Mouse (Mus musculus) hindlimb bud, embryonic 11.5 days (tissue): ENCODE measurements at regions not wholly inside any gene's neighbourhood (a gene's known extent, or its start where the extent isn't known, plus 50 kb on each side); places are given as distances from the start of the nearest gene placed in this dataset.
"Not testable (repeated sequence)": the region's sequence is repeated elsewhere in the genome, so short reads cannot be mapped to it uniquely, and the experiment has no call there.

Source experiments
- DNase-seq: peaks from one replicate; pipeline ENCODE4 v3.0.0-alpha.2; 2012; ENCODE audit warnings: low read depth, low spot score; ENCODE audit errors: extremely low spot score

DNA sequence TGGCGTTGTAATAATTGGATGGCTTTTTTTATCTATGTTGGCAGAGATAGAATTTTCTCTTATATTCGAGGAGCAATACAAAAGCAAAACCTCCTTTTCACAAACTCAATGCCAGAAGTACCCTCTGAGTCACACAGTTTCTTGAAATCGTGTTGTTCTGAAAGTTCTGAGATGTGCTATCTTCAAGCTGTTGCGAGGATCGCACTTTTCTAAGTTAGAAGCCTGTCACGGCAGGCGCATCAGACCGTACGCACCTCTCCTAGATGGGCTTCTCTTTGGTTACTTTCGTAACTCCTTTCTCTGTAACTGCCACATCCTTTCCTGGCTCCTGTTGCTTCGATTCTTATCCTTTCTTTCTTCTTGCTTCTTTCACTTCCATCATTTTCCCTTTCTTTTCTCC, 271.2 kb upstream of the Arrdc3 start:
- no peak for DNase-seq

DNA sequence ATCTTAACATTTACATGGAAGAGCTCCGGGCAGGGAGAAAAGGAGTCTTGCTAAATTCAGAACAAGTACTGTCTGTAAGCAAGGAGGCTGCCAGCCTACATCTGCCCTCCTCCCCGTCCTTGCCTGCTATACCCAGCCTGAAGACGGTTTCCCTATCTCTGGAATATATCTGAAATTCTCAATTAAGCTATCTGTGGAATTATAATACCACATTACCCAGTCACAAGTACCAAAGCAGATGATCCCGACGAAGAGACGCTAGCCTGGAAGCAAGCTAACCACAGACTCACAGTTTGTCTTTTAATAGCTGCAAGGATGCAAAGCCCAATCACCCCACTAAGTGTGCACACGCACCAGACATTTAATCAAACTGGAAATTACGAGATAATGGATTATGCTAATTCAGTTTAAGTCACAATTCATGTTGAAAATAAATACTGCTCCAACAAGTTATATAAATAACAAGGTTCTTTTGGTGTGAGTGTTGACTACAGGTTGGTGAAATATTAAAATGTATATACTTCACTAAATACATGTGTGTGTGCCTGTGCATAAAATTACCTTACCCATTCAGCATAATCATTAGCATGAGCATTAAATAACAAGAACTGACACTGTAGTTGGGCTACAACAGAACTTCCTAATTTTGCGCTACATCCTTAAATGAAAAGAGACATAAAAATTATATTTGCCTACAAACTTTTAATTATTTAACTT, 269.9 kb upstream of the Arrdc3 start:
- no peak for DNase-seq

DNA sequence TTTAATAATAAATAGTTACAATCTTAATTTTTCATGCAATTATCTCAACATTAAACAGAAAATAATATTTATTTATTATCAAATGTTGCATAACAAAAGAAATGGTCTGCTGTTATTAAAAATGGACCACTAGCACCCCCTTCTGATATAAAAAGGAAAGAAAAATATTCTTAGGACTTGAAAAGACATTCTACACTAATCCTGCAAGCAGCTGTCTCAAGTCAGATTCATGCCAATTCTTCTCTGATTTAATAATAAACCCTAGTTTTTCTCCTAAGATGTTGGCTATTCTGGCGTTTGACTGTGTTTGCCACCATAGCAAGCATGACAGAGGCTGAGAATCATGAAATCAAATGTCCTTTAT, 269.3 kb upstream of the Arrdc3 start:
- no peak for DNase-seq

DNA sequence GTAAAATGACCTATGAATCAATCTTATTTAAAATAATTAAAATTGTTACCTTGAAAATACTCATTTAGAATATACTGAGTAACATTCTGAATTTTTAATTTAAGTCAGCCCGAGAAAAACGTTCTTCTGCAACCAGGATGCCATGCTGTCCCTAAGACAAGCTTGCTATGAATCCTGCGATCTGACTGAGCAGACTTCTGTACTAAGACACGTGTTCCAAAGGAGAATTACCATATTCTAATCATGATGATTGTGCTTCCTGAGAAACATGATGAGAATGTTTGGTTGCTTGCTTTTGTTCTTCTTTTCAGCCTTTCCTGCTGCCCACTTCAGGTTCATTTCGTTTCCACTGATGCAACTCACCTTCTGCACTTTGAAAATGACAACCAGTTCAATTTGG, 268.2 kb upstream of the Arrdc3 start:
- no peak for DNase-seq

DNA sequence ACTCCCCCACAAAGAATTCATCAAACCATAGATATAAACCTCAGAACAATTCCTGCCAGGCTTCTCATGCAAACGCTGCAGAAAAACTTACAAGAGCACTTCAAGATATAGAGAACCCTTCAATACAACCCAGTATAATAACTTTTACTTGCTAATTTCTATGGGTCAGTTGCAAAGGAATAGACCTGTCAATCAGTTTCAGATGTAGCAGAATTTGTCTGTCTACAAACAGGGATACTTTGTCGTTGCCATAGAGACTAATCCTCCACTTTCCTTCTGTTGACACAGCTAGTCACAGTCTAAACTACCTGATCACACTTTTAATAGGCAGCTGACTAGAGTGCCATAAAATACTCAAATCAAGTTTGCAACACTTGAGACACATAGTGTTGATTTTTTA, 260.2 kb upstream of the Arrdc3 start:
- DNase-seq, result peak; percentile 37

DNA sequence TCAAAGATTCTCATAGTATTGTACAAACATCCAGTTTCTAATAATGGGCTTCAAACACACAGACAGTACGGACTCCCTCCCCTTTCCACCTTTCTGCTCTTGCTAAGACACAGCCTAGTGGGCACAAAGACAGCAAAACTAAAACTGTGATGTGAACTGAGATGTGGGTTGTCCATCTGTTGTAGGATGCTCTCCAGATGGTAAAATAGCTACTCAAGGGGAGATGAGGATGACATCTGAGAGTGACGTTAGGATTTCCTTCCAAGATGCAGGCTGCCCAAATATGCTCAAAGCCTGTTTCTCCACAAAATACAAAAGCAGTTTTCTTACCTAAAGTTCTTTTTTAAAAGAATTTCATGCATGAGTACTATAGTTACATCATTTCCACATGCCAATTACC, 241.8 kb upstream of the Arrdc3 start:
- no peak for DNase-seq

DNA sequence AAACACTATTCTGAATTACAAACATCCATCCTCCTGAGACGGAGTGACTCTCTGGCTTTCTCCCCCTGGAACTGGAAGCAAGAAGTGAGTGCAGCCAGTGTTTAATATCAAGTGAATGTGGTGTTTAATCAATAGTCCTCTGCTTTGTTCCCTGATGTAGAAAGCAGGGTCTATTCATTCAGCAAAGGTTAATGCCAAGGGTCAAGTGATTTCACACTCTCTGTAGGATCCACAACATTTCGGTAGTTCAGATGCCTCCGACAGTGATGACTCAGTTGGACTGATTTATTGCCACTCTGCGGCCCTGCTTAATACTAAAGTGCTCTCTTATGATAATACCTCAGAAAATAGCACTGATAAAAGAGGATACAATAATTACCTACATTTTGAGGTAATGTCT, 235.6 kb upstream of the Arrdc3 start:
- DNase-seq, result no peak

DNA sequence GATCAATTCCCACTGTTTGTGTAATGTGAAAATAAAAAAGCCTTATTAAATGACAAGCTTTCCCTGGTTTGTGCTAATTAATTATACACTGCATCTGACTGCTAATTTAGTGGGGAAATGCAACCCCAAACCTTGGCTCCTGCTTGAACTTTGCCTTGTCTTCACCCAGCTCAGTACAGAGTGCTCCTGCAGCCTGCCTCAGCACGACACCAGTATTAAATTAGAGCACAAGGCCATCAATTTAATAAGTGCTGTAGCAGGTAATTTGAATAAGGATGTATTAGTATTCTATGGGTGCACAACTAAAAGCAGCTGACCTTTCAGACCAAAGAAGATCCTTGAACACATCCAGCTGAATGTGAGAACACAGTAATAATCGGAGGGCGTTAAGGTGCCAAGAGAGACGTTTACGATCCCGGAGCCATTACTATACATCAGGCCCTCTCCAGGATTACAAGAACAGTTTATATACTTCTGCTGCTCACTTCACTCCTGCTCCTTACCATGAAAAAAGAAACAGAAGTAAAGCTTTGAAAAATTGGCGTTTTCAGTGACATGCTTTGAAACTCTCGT, 230.1 kb upstream of the Arrdc3 start:
- DNase-seq, result no peak

DNA sequence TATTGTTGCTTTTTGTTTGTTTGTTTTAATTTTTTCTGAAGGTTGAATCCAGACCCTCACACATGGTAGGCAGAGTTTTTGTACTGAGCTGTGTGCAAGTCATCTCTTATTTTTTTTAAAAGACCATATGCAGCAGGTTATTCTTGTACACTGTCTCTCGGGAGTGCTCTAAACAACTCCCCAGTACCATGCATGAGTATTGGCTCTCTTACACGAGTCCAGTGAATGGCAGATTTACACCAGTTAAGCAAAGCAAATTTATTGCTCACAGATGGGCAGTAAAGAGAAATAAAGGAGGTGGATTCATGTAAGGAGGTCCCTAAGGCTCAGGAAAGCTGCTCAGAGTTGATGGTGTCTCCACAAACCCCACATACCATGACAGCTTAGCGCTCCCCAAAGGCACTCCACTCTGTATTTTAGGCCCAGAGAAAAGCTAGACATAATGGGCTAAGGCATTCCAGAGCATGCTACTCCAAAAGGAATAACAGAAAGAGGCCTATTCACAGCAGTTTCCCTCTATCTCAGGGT, 216.9 kb upstream of the Arrdc3 start:
- no peak for DNase-seq

DNA sequence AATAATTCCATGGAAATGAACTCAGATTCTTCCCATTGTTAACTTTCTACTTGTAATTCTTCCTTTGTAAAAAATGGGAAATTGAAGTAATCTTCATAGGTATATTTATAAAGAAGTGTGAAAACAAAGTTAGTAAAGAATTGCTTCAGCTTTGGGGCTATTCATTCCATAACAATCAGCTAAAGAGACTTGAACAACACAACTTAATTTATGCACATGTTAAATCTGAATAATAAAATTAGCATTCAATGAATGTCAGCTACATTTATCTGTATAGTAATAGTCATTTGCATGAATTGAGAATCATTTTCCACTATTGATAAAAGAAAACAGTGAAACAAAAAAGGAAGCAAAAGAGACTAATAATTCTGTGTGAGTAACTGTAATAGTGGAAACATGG, 193.3 kb upstream of the Arrdc3 start:
- DNase-seq, result no peak

DNA sequence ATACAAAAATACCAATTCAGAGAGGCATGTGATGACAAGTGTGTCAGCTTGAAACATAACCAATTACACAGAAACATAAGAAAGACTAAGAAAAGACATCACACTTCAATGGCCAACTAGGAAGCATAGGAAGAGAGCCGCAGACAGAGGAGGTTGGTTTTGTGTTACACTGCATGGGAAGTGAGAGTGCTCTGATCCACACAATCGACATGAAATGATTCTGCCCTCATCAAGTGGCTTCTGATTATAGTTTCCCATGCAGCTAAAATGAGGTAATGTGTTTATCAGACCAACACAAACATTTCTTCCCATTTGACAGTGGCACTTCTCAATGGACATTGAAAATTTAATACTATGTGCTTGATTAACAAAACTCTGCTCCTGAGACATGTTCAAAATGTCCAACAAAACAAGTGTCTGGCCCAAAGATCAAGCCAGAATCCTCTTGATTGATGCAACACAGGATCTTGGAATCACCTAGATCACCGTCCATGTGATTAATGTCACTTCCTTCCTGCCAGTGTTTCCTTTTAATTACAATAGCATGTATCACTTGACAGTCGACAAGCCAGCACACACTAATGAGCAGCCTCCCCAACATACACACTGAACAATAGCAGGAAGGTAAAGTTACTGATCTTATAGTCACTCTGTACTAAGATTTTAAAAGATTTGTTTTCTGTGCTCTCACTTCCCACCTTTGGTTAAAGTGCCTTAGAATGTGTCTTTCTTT, 192.4 kb upstream of the Arrdc3 start:
- no peak for DNase-seq

DNA sequence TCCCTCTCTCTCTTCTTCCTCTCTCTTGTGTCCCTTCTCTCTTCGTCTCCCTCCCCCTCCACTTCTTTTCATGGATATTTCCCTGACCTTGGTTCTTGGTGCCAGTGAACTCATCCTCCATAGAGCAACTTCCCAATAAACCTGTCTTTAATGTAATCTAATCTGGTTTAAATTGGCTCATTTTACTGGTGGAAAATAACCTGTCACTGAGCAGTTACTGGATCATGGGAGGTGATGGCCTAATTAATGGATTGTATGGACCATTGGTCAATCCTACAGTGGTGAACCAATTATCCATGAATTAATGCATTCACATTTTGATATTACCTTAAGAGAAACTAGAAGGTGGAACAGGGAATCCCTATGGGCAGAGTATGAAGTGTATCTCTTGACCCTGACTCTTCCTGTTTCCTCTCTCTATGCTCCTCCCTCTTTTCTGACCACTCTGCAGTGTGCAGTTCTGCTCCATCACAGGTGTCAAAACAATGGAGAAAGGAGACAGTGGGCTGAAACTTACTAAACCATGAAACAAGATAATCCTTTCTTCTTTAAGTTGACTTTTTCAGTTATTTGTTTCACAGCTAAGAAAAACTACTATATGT, 187.5 kb upstream of the Arrdc3 start:
- no peak for DNase-seq

DNA sequence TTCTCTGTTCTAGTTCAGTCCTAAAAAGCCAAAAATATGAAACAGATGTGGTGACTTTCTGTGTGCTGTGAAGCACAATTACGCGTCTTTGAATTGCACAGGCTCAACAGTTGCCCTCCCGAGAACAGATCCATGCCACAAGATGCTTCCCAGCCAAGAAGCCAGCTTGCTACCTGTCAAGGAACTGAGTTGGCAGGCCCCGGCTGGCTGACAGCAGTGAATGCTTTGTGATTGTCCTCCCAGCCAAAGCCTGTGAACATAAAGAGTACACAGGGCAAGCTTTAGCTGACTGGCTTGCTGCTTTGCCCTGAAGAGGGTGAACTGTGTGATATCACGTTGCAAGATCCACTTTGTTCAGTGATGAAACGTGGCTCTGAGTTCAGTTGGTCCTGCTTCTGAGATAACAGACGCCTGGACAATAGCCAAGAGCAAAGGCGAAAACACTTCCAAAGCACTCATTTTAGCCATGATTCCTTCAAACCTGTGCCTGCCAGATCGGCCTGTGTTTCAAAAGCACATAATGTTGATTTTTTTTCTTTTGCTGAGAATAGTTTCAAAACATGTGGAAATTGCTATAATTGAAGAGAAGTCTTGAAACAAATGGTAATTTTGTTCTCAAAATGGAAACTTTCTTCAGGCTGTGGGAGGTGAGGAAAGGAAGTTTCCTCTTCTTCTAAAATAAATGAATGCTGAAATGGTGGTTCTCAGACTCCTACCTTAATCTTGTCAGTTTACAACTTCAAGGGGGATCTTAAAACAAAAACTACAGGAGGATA, 173.5 kb upstream of the Arrdc3 start:
- DNase-seq, result no peak

DNA sequence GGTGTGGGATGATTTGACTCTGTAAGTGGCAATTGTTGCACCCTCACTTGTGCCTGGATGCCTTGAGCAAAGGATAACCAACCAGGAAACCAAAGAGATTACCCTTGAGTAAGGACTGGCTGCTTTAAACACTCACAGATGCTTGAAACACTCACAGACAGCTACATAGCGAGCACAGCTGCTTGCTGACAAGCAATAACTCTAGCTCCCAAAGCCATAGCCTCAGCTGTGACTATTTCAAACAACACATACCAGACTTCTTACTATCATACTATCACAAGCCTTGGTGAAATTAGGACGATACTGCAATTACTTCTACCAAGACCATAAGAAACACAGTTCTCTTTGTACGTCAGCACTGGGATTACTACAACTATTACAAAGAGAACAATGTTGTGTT, 163.9 kb upstream of the Arrdc3 start:
- DNase-seq, result no peak

DNA sequence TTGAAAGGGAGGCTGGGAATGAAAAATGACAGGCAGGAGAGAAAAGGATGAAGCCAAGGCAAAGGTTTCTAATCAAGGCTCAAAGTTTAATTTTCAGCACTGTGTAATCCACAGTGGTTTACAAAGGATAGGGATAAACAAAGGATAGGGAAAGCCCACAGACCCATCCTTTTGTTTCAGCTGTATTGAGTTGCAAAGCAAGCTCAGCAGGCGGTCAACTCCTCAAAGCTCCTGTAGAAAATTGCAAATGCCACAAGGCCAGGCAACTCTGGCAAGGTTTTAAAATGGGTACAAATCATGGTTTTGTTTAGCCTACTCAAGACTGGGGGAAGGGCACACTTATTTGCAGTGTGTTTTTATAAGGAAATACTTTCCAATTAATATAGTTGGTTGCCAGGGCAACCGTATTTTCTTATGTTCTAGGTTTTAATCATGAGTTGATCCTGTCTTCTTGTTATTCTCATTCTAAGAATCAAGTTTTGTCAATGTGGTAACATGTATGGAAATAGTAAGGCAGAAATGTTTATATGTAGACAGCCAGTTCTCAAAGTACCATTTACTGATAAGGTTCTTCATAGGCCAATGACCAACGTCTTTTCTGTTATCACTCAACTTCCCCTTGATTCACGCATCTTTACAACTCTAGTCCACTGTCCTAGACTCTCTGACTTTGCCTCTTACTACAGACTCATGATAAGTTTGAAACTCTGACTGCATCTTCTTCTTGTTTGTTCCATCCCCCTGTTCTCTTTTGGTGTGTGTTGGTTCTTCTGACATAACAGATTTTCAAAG, 159.8 kb upstream of the Arrdc3 start:
- no peak for DNase-seq

DNA sequence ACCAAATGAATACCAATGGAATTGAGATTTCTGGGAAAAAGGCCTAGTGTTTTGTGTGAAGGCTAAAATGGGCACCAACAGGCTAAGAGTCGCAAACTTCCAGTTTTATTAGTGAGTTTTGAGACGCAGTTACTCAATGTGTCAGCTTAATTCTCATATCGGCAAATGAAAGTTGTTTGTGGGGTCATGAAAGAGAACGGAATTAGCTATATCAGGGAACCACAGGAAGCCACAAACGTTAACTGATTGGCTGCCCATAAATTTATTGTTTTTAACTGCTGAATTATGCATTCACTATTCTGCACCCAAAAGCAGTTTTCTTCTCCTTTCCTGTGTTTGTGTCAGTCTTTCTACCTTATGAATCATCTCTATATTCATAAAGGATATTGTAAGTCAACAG, 154.0 kb upstream of the Arrdc3 start:
- no peak for DNase-seq

DNA sequence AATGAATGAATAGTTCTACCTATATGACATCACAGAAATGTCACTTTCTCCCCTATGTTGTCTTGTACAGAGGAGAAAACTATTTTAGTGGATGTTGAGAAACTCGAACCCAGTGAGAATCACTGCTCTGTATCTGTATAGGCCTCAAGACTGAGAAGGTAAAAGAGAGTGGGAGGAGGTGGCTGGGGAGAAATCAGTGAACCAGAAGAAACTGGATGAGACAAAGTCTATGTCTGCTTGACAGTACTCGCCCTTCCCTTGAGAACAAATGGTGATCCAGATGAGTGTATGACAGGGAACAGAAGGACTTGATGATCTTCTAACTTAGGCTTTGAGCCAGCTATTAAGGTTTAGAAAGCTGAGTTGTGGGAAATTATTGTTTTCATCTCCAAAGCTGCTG, 137.2 kb upstream of the Arrdc3 start:
- DNase-seq, result no peak

DNA sequence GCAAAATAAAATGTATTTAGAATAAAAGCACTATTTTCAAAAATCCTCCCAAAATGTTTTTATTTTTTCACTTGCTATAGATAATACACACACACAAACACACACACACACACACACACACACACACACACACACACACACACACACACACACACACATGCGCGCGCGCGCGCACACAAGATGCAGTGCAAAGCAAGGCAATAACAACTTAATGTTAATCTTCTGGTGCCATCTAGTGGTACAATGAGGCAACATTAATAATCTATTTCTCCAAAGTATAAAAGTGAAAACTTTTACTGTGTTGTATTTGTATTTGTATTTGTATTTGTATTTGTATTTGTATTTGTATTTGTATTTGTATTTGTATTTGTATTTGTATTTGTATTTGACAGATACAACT, 136.2 kb upstream of the Arrdc3 start:
- not testable (repeated sequence) for DNase-seq
